Mouse (Mus musculus) forebrain, embryonic 11.5 days (tissue): ENCODE measurements around the gene Josd2. TPM values are rescaled to one million over a fixed set of nuclear protein-coding genes. Genes with fewer than 3 reads are reported as not detected.

Experiments used
- ATAC-seq: fragments of 200-750 bp; cut with Nextera tagmentation; replicated peaks from 2 replicates; pipeline ENCODE4 v1.8.0; 2017; ENCODE audit warnings: moderate TSS enrichment; ENCODE audit not compliant: low FRiP score
- DNase-seq: peaks from one replicate; pipeline ENCODE4 v3.0.0-alpha.2; 2017; ENCODE audit warnings: low spot score
- H3K27ac ChIP-seq: fragments of 300-500 bp; sonication (generic); 2 replicates; pipeline ENCODE4 v1.5.1; 2014; ENCODE audit warnings: low read depth, low read length
- H3K27me3 ChIP-seq: fragments of 300-500 bp; sonication (generic); 2 replicates; pipeline ENCODE4 v1.6.1; 2014; ENCODE audit warnings: mild to moderate bottlenecking, low read length, mixed read lengths; ENCODE audit not compliant: control insufficient read depth, insufficient read depth
- H3K36me3 ChIP-seq: fragments of 300-500 bp; sonication (generic); 2 replicates; pipeline ENCODE4 v1.6.1; 2014; ENCODE audit warnings: mild to moderate bottlenecking, low read length, moderate library complexity, mixed read lengths; ENCODE audit not compliant: control insufficient read depth, insufficient read depth
- H3K4me1 ChIP-seq: fragments of 300-500 bp; sonication (generic); replicated peaks from 2 replicates; pipeline ENCODE4 v1.6.1; 2014; ENCODE audit warnings: low read length, mixed read lengths; ENCODE audit not compliant: control insufficient read depth, insufficient read depth
- H3K4me2 ChIP-seq: fragments of 300-500 bp; sonication (generic); 2 replicates; pipeline ENCODE4 v1.6.1; 2014; ENCODE audit warnings: low read depth, mild to moderate bottlenecking, low read length, moderate library complexity, mixed read lengths; ENCODE audit not compliant: severe bottlenecking
- H3K4me3 ChIP-seq: fragments of 300-500 bp; sonication (generic); 2 replicates; pipeline ENCODE4 v1.5.1; 2014; ENCODE audit warnings: low read depth, low read length
- H3K9ac ChIP-seq: fragments of 300-500 bp; sonication (generic); 2 replicates; pipeline ENCODE4 v1.6.1; 2014; ENCODE audit warnings: low read length
- H3K9me3 ChIP-seq: fragments of 300-500 bp; sonication (generic); 2 replicates; pipeline ENCODE4 v1.6.1; 2016; ENCODE audit warnings: low read length, mixed read lengths; ENCODE audit not compliant: control insufficient read depth
- WGBS: fragments of 180-500 bp; shearing (Covaris S2); extraction: QIAGEN DNeasy Blood & Tissue Kit; methylation state at CpG from one replicate; pipeline ENCODE4 v1.1.7; 2014; 5-methylcytosine and 5-hydroxymethylcytosine counted together
- polyA plus RNA-seq: library from polyadenylated mRNA; unstranded; fragments of >200 nt; fragmentation: Nextera tagmentation; extraction: Ambion mirVana; gene quantifications from 2 replicates; pipeline ENCODE4 v1.2.1, GENCODE M21; 2014

The Josd2 gene
- polyA plus RNA-seq, 1 experiment from 2014 or later, result 60.9 TPM

GRCm38 (mm10) chr7:44472961-44473646 lies 5.3 kb downstream of the Josd2 start:
- no peaks in the 10 kb centered on the region for H3K9me3 ChIP-seq
- H3K36me3 ChIP-seq, result no peaks in the 10 kb centered on the region
- no peak for ATAC-seq
- H3K4me3 ChIP-seq, result no peak overlapping the region
- H3K4me1 ChIP-seq, result peaks cover 22% of the 10 kb centered on the region
- H3K27ac ChIP-seq, result no peak overlapping the region
- 0 out of 2 replicates have a peak, but pooled peaks cover 2% of the 10 kb centered on the region for H3K27me3 ChIP-seq
- H3K4me2 ChIP-seq, result no peak overlapping the region
- H3K9ac ChIP-seq, result no peak overlapping the region
- peak; percentile 52 for DNase-seq
- 66% methylated on average over 9 of the region's 9 CpGs for WGBS

GRCm38 (mm10) chr7:44474419-44474818 lies 6.6 kb downstream of the Josd2 start:
- H3K27me3 ChIP-seq, result 0 out of 2 replicates have a peak, but pooled peaks cover 2% of the 10 kb centered on the region
- 19% methylated on average over 4 of the region's 4 CpGs for WGBS
- peak overlapping the region; percentile 15; the same call in 1 of the 2 replicates for H3K4me2 ChIP-seq
- peak; percentile 69 for DNase-seq
- H3K9me3 ChIP-seq, result no peaks in the 10 kb centered on the region
- no peak overlapping the region for H3K4me3 ChIP-seq
- H3K9ac ChIP-seq, result peak overlapping the region; percentile 39; the same call in 1 of the 2 replicates
- H3K4me1 ChIP-seq, result peaks cover 17% of the 10 kb centered on the region
- peak; percentile 72 for ATAC-seq
- no peak overlapping the region for H3K27ac ChIP-seq
- H3K36me3 ChIP-seq, result no peaks in the 10 kb centered on the region

GRCm38 (mm10) chr7:44475046-44475614 lies 7.3 kb downstream of the Josd2 start:
- 0 out of 2 replicates have a peak, but pooled peaks cover 2% of the 10 kb centered on the region for H3K27me3 ChIP-seq
- H3K4me2 ChIP-seq, result no peak overlapping the region
- H3K9me3 ChIP-seq, result no peaks in the 10 kb centered on the region
- peaks cover 17% of the 10 kb centered on the region for H3K4me1 ChIP-seq
- H3K36me3 ChIP-seq, result no peaks in the 10 kb centered on the region
- ATAC-seq, result no peak
- DNase-seq, result peak; percentile 48
- H3K4me3 ChIP-seq, result no peak overlapping the region
- no peak overlapping the region for H3K27ac ChIP-seq
- WGBS, result 31% methylated on average over 5 of the region's 5 CpGs
- H3K9ac ChIP-seq, result no peak overlapping the region

GRCm38 (mm10) chr7:44482836-44483435 lies 15.2 kb downstream of the Josd2 start:
- Histone ChIP-seq H3K27me3 (no peaks in the 10 kb centered on the region), H3K9ac (no peak overlapping the region), H3K9me3 (no peaks in the 10 kb centered on the region), H3K4me1 (no peaks in the 10 kb centered on the region), H3K4me3 (no peak overlapping the region), H3K36me3 (no peaks in the 10 kb centered on the region), H3K4me2 (no peak overlapping the region), H3K27ac (no peak overlapping the region)
- ATAC-seq (no peak), DNase-seq (no peak)
- WGBS, result 75% methylated on average over 3 of the region's 3 CpGs

GRCm38 (mm10) chr7:44484109-44484508 lies 16.3 kb downstream of the Josd2 start:
- no peaks in the 10 kb centered on the region for H3K27me3 ChIP-seq
- H3K36me3 ChIP-seq, result no peaks in the 10 kb centered on the region
- H3K9ac ChIP-seq, result no peak overlapping the region
- no peak overlapping the region for H3K4me3 ChIP-seq
- ATAC-seq (no peak), DNase-seq (peak; percentile 48)
- H3K4me1 ChIP-seq, result no peaks in the 10 kb centered on the region
- WGBS, result 100% methylated on average over 1 of the region's 1 CpGs
- no peak overlapping the region for H3K4me2 ChIP-seq
- no peaks in the 10 kb centered on the region for H3K9me3 ChIP-seq
- H3K27ac ChIP-seq, result no peak overlapping the region

GRCm38 (mm10) chr7:44484841-44485571 lies 17.2 kb downstream of the Josd2 start:
- no peak overlapping the region for H3K9ac ChIP-seq
- H3K36me3 ChIP-seq, result no peaks in the 10 kb centered on the region
- H3K27me3 ChIP-seq, result no peaks in the 10 kb centered on the region
- 35% methylated on average over 5 of the region's 5 CpGs for WGBS
- no peaks in the 10 kb centered on the region for H3K9me3 ChIP-seq
- no peak overlapping the region for H3K4me3 ChIP-seq
- H3K27ac ChIP-seq, result no peak overlapping the region
- peak; percentile 84 for ATAC-seq
- H3K4me2 ChIP-seq, result no peak overlapping the region
- H3K4me1 ChIP-seq, result no peaks in the 10 kb centered on the region
- DNase-seq, result peak; percentile 91

- Histone ChIP-seq H3K4me1 (no peaks in the 10 kb centered on the region), H3K9me3 (no peaks in the 10 kb centered on the region), H3K4me3 (no peak overlapping the region), H3K4me2 (no peak overlapping the region), H3K27ac (no peak overlapping the region), H3K36me3 (no peaks in the 10 kb centered on the region), H3K27me3 (no peaks in the 10 kb centered on the region), H3K9ac (no peak overlapping the region)
- peak; percentile 46 for DNase-seq
- no peak for ATAC-seq
- 70% methylated on average over 7 of the region's 7 CpGs for WGBS
Observed at GRCm38 (mm10) chr7:44485572-44486195, 17.9 kb downstream of the Josd2 start.

- no peaks in the 10 kb centered on the region for H3K27me3 ChIP-seq
- no peaks in the 10 kb centered on the region for H3K4me1 ChIP-seq
- 62% methylated on average over 13 of the region's 13 CpGs for WGBS
- ATAC-seq, result no peak
- H3K9me3 ChIP-seq, result no peaks in the 10 kb centered on the region
- DNase-seq, result peak; percentile 53
- no peak overlapping the region for H3K4me3 ChIP-seq
- H3K36me3 ChIP-seq, result peaks cover 4% of the 10 kb centered on the region; the same call in 1 of the 2 replicates
- H3K4me2 ChIP-seq, result no peak overlapping the region
- H3K9ac ChIP-seq, result no peak overlapping the region; the same call in 1 of the 2 replicates
- no peak overlapping the region for H3K27ac ChIP-seq
Observed at GRCm38 (mm10) chr7:44486927-44487575, 19.3 kb downstream of the Josd2 start.
